Mouse (Mus musculus) heart, embryonic 11.5 days (tissue): Measurements from ENCODE around the gene Olfr25. TPM values are rescaled to one million over a fixed set of nuclear protein-coding genes. Genes with fewer than 3 reads are reported as not detected.

Experiments
- ATAC-seq: fragments of 200-750 bp; cut with Nextera tagmentation; replicated peaks from 2 replicates; pipeline ENCODE4 v1.8.0; 2017; ENCODE audit warnings: moderate library complexity; ENCODE audit not compliant: insufficient number of reproducible peaks, low FRiP score, low TSS enrichment
- H3K27ac ChIP-seq: fragments of 300-500 bp; sonication (generic); 2 replicates; pipeline ENCODE4 v1.5.1; 2014; ENCODE audit warnings: mild to moderate bottlenecking, low read depth, low read length
- H3K27me3 ChIP-seq: fragments of 300-500 bp; sonication (generic); 2 replicates; pipeline ENCODE4 v1.6.1; 2014; ENCODE audit warnings: mild to moderate bottlenecking, low read length, mixed read lengths; ENCODE audit not compliant: control insufficient read depth, insufficient read depth
- H3K36me3 ChIP-seq: fragments of 300-500 bp; sonication (generic); 2 replicates; pipeline ENCODE4 v1.6.1; 2014; ENCODE audit warnings: mild to moderate bottlenecking, low read length, moderate library complexity, mixed read lengths; ENCODE audit not compliant: control insufficient read depth, insufficient read depth
- H3K4me1 ChIP-seq: fragments of 300-500 bp; sonication (generic); 2 replicates; pipeline ENCODE4 v1.6.1; 2014; ENCODE audit warnings: low read length; ENCODE audit not compliant: control insufficient read depth, insufficient read depth
- H3K4me2 ChIP-seq: fragments of 300-500 bp; sonication (generic); 2 replicates; pipeline ENCODE4 v1.6.1; 2014; ENCODE audit warnings: mild to moderate bottlenecking, moderate library complexity
- H3K4me3 ChIP-seq: fragments of 300-500 bp; sonication (generic); 2 replicates; pipeline ENCODE4 v1.5.1; 2014; ENCODE audit warnings: low read depth, low read length
- H3K9ac ChIP-seq: fragments of 300-500 bp; sonication (generic); 2 replicates; pipeline ENCODE4 v1.6.1; 2014; ENCODE audit warnings: mild to moderate bottlenecking, low read depth, low read length, moderate library complexity
- H3K9me3 ChIP-seq: fragments of 300-500 bp; sonication (generic); replicated peaks from 2 replicates; pipeline ENCODE4 v1.6.1; 2016; ENCODE audit warnings: low read length; ENCODE audit not compliant: control insufficient read depth
- WGBS: fragments of 180-500 bp; shearing (Covaris S2); extraction: QIAGEN DNeasy Blood & Tissue Kit; methylation state at CpG from one replicate; pipeline ENCODE4 v1.1.7; 2014; ENCODE audit not compliant: insufficient replicate concordance; 5-methylcytosine and 5-hydroxymethylcytosine counted together
- polyA plus RNA-seq: library from polyadenylated mRNA; unstranded; fragments of >200 nt; fragmentation: Nextera tagmentation; extraction: Ambion mirVana; gene quantifications from 2 replicates; pipeline ENCODE4 v1.2.1, GENCODE M21; 2014

Olfr25 gene
- not detected in 2 replicates for polyA plus RNA-seq

DNA sequence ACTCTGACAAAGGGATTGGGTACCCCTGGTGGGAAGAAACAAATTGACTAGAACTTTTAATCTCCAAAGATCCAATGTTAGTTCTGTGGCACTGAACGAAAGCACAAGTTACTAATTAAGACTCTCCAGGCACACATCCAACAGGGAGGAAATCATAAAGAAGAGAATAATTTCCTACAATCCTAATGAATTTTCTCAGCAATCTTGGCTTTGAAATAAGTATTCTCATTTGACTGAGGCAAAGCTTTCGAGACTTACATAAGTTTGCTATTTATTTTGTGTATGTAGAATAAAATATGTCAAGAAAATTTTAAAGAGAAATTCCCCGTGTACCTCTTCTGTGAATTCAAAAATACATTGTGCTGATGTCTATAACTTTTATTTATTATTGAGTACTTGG lies at the start of gene Olfr25:
Olfr25 (plus strand) TSS at position 301 of the 400 bp plus-strand sequence.
- Histone ChIP-seq H3K4me3 (no peak within 1 kb of the TSS), H3K27me3 (no peaks in the 10 kb centered on the region), H3K9ac (no peak within 1 kb of the TSS), H3K36me3 (no peaks in the 10 kb centered on the region), H3K27ac (no peak within 1 kb of the TSS), H3K4me2 (no peak within 1 kb of the TSS), H3K9me3 (no peaks in the 10 kb centered on the region), H3K4me1 (no peaks in the 10 kb centered on the region)
- 71% methylated on average over 3 of the region's 3 CpGs for WGBS
- ATAC-seq, result no peak

DNA sequence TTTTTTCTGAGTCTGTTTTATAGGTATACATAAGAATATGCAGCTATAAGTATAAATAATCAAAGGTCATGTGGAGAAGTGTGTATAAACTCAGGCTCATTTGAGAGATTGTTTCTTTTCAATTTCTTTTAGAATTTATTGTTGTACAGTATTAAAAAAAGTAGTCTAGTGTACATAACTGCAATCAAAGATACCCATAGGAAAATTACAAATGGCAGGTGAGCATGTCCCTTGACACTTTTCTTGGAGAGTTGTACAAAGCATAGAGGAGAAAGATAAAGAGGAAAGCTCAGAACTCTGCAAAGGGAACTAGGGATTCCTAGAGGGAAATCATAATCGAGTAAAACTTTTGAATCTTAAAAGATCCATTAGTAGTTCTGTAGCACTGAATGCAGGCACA lies 38.1 kb upstream of the Olfr25 start, which contains the start of gene Olfr896-ps1:
Olfr896-ps1 (plus strand) TSS at position 301 of the 400 bp plus-strand sequence.
- no peak for ATAC-seq
- WGBS, result 76% methylated on average over 1 of the region's 1 CpGs
- Histone ChIP-seq H3K27ac (no peak within 1 kb of the TSS), H3K4me2 (no peak within 1 kb of the TSS), H3K9ac (no peak within 1 kb of the TSS), H3K9me3 (no peaks in the 10 kb centered on the region), H3K36me3 (no peaks in the 10 kb centered on the region), H3K4me1 (no peaks in the 10 kb centered on the region), H3K27me3 (no peaks in the 10 kb centered on the region), H3K4me3 (no peak within 1 kb of the TSS)

DNA sequence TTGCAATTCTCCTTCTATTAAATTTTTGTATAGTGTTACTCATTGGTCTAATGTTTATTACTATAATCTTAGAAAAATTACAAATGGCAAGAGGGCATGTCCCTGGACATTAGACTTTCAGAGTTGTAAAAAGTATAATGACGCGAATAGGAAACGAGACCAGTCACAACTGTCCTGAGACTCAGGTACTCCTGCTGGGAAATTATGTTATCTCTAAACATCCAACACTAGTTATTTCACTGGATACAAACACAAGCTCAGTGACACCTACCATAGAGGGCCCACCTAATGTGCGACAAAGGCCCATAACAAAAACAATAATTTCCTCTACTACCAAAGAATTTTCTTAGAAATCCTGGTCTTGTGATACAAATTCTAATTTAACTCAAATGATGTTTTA lies 19.3 kb downstream of the Olfr25 start, which contains the start of gene Olfr898:
Olfr898 (plus strand) TSS at position 301 of the 400 bp plus-strand sequence.
- Histone ChIP-seq H3K4me1 (no peaks in the 10 kb centered on the region), H3K4me2 (no peak within 1 kb of the TSS), H3K27ac (no peak within 1 kb of the TSS), H3K9ac (no peak within 1 kb of the TSS), H3K27me3 (no peaks in the 10 kb centered on the region), H3K36me3 (no peaks in the 10 kb centered on the region), H3K9me3 (no peaks in the 10 kb centered on the region), H3K4me3 (no peak within 1 kb of the TSS)
- no peak for ATAC-seq
- WGBS, result 88% methylated on average over 4 of the region's 4 CpGs

DNA sequence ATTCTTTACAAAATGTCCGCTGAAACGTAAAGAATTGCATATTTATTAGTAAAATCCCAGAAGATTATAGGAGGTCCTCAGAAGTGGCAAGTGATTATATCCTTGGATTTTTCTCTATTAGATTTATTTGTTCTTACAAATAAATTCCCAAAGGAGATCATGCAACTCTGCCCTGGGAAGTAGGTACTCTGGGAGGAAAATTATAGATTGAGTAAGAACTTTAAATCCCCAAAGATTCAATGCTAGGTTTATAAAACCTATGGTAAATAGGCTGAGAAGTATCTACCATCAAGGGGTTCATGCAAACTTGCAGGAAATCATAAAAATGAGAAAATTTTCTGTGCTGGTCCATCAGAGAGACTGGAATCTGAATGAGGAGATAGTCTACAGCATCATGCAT lies 37.7 kb downstream of the Olfr25 start, which contains the start of gene Olfr250:
Olfr250 (plus strand) TSS at position 301 of the 400 bp plus-strand sequence.
- Histone ChIP-seq H3K27ac (no peak within 1 kb of the TSS), H3K9ac (no peak within 1 kb of the TSS), H3K9me3 (no peaks in the 10 kb centered on the region), H3K4me1 (no peaks in the 10 kb centered on the region), H3K27me3 (no peaks in the 10 kb centered on the region), H3K4me3 (no peak within 1 kb of the TSS), H3K4me2 (no peak within 1 kb of the TSS), H3K36me3 (no peaks in the 10 kb centered on the region)
- 89% methylated on average over 2 of the region's 2 CpGs for WGBS
- no peak for ATAC-seq

DNA sequence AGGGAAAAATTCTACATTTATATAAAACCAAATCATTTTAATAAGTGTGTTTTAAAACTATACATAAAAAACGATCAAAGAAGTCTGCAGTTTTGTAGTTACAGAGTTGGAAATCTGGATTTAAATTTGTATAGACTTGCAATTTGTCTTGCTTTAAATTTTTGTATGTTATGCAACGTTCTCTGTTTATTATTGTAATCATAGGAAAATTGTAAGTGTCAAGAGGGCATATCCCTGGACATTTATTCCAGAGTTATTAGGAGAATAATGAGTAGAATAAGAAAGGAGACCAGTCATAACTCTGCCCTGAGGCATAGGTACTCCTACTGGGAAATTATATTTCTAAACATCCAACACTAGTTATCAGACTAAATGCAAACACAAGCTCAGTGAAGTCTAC lies 47.9 kb downstream of the Olfr25 start, which contains the start of gene Olfr251:
Olfr251 (plus strand) TSS at position 301 of the 400 bp plus-strand sequence.
- H3K27me3 ChIP-seq, result no peaks in the 10 kb centered on the region
- WGBS, result 66% methylated on average over 2 of the region's 2 CpGs
- ATAC-seq, result no peak
- no peak within 1 kb of the TSS for H3K4me3 ChIP-seq
- H3K4me1 ChIP-seq, result no peaks in the 10 kb centered on the region
- H3K9me3 ChIP-seq, result no peaks in the 10 kb centered on the region
- no peaks in the 10 kb centered on the region for H3K36me3 ChIP-seq
- no peak within 1 kb of the TSS for H3K27ac ChIP-seq
- H3K9ac ChIP-seq, result no peak within 1 kb of the TSS
- H3K4me2 ChIP-seq, result no peak within 1 kb of the TSS

Other genes with a start within 250 kb of the Olfr25 start
- gene Olfr887, start 245.0 kb upstream of the Olfr25 start, polyA plus RNA-seq, result not detected in 2 replicates
- not detected in 2 replicates for gene Olfr888, start 220.9 kb upstream of the Olfr25 start, polyA plus RNA-seq
- 0.04 TPM in 1 of 2 replicates, not detected in the other for gene Olfr889, start 213.9 kb upstream of the Olfr25 start, polyA plus RNA-seq
- not detected in 2 replicates for gene Olfr890, start 186.5 kb upstream of the Olfr25 start, polyA plus RNA-seq
- gene Olfr891, start 148.2 kb upstream of the Olfr25 start, polyA plus RNA-seq, result not detected in 2 replicates
- gene Olfr893, start 120.7 kb upstream of the Olfr25 start, polyA plus RNA-seq, result not detected in 2 replicates
- not detected in 2 replicates for gene Olfr894, start 111.0 kb upstream of the Olfr25 start, polyA plus RNA-seq
- gene Olfr143, start 76.3 kb upstream of the Olfr25 start, polyA plus RNA-seq, result not detected in 2 replicates
- gene Olfr895, start 61.2 kb upstream of the Olfr25 start, polyA plus RNA-seq, result not detected in 2 replicates
- not detected in 2 replicates for gene Olfr896-ps1, start 38.0 kb upstream of the Olfr25 start, polyA plus RNA-seq
- not detected in 2 replicates for gene Olfr898, start 19.4 kb downstream of the Olfr25 start, polyA plus RNA-seq
- not detected in 2 replicates for gene Olfr250, start 37.8 kb downstream of the Olfr25 start, polyA plus RNA-seq
- gene Olfr251, start 48.0 kb downstream of the Olfr25 start, polyA plus RNA-seq, result not detected in 2 replicates
- gene Olfr147, start 72.6 kb downstream of the Olfr25 start, polyA plus RNA-seq, result not detected in 2 replicates
- not detected in 2 replicates for gene Olfr901, start 100.4 kb downstream of the Olfr25 start, polyA plus RNA-seq
- not detected in 2 replicates for gene Olfr902, start 118.6 kb downstream of the Olfr25 start, polyA plus RNA-seq
- not detected in 2 replicates for gene Olfr904, start 134.1 kb downstream of the Olfr25 start, polyA plus RNA-seq
- not detected in 2 replicates for gene Olfr905, start 142.0 kb downstream of the Olfr25 start, polyA plus RNA-seq
- not detected in 2 replicates for gene Olfr906, start 158.0 kb downstream of the Olfr25 start, polyA plus RNA-seq
- gene Olfr907, start 166.7 kb downstream of the Olfr25 start, polyA plus RNA-seq, result not detected in 2 replicates
- not detected in 2 replicates for gene Olfr911-ps1, start 192.5 kb downstream of the Olfr25 start, polyA plus RNA-seq
- not detected in 2 replicates for gene Olfr910, start 208.8 kb downstream of the Olfr25 start, polyA plus RNA-seq